Mouse (Mus musculus) small intestine, adult 2 months (tissue): ENCODE results near the gene D10Jhu81e.

Source experiments
- CTCF ChIP-seq: fragments of 200-500 bp; IDR thresholded peaks from 2 replicates; pipeline ENCODE4 v1.5.1; 2012; ENCODE audit warnings: low read depth, mild to moderate bottlenecking, control low read depth, inconsistent platforms, low read length, moderate library complexity, mixed read lengths; ENCODE audit not compliant: insufficient replicate concordance, insufficient read length; ENCODE audit errors: extremely low read depth
- POLR2A ChIP-seq: fragments of 200-500 bp; IDR thresholded peaks from 2 replicates; pipeline ENCODE4 v1.6.1; 2012; ENCODE audit warnings: low read depth, mild to moderate bottlenecking, control low read depth, inconsistent platforms, low read length, moderate library complexity

- no peak for TF ChIP-seq POLR2A
- no peak for TF ChIP-seq CTCF
Measured at GRCm38 (mm10) chr10:78201182-78201581, 31.6 kb upstream of the D10Jhu81e start.
